Mouse (Mus musculus) megakaryocyte progenitor cell, adult 5-6 weeks (primary cell): ENCODE measurements at regions not wholly inside any gene's neighbourhood (a gene's known extent, or its start where the extent isn't known, plus 50 kb on each side); places are given as distances from the start of the nearest gene placed in this dataset.
"Not testable (repeated sequence)": the region's sequence is repeated elsewhere in the genome, so short reads cannot be mapped to it uniquely, and the experiment has no call there.

Source experiments
- ATAC-seq: replicated peaks from 2 replicates; pipeline ENCODE4 v1.8.0; 2016; ENCODE audit warnings: mild to moderate bottlenecking, moderate TSS enrichment, inconsistent platforms; ENCODE audit not compliant: poor library complexity

DNA sequence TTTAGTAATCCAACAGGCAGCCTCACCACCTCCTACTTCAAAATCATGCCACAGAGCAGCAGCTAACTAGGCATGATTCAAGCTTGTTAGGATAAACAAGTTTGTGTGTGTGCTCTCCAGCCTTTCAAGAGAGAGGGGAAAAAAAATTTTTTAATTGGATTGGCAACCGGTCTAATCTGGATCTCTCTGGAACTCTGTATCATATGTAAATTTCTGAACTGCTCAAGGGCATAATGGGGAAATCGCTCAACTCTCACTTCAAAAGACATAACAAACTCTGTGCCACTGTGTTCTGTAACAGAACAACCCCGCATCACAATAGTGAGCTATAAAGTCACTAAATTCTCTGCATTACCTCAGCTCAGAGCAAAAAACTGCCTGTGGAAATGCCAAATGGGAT lies 147.9 kb upstream of the Krtap11-1 start:
- no peak for ATAC-seq

DNA sequence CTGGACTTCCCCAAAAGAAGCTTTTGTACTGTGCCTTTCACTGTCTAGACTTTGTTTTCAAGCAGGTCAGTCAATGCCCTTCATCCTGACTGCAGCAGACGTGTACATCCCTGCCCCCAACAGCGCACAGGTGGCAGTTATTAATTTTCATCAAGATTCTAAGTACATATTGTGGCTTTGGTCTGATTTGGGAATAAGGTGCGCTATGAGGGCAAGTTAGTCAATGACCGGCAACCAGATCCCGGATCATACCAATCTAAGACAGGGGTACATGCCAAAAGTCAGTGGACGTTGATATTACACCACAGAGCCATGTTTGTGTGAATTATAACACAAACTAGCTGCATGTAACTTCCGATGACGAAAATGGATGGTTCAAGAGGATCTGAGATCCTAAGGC lies 144.7 kb upstream of the Krtap11-1 start:
- ATAC-seq = not testable (repeated sequence)

DNA sequence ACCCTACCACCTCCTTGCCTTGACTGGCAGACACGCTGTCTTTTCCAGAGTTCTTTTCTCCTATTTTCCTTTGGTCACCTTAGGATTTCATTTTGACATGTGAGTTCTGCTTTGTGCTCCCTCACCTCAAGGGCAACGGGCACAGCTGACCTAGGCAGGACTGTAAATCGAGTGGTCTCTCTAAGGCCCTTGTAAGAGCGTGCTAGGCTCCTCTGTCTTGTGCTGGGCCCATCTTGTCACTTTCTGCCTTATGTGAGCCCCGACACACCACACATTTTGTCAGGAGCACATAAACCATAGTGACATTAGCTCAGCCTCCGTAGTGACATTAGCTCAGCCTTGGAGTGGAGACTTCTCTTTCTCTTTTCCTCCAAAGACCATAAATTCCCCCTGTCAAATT lies 133.3 kb upstream of the Krtap11-1 start:
- no peak for ATAC-seq

DNA sequence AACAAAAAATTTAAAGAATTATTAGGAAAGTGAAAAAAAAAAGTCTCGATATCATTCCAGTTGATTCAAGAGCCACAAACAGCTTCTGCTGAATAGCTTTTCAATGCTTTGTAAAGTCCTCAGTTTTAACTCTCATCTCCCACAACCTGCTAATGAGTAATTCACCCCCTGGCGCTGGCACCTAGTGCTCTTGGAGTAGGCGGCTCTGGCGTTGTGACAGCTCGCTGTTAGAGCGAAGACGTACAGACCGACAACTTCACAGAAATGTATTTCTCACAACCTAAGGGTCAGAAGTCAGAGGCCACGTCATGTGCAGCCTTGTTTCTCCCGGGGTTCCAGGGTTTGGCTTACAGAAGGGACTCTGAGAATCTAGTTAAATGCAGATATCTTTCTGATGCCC lies 132.2 kb upstream of the Krtap11-1 start:
- ATAC-seq = no peak

DNA sequence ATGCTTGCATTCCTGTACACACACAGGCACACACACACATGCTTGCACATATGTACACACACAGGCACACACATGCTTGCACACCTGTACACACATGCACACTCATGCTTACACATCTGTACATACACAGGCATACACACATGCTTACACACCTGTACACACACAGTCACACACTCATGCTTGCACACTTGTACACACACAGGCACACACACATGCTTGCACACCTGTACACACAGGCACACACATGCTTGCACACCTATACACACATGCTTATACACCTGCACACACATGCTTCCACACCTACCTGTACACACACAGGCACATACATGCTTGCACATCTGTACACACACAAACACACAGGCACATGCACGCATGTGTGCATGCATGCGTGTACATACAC lies 131.4 kb upstream of the Krtap11-1 start:
- ATAC-seq = no peak

DNA sequence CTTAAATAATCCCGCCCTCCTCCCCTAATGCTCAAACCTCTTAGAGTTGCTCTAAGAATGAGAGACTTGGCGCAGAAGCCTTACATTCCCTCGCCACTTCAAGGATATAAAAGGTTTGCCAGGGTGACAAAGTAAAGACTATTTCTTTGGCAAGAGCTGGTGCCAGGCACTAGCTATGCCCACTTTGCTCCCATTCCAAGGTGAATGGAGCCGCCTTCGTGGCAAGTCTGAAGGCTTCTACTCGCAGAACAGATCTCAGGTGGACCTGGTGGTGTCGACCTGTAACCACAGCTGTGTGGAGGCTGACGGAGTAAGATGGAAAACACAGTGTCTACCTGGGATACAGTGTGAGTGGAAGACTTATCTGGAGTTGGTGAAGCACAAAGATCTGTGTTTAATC lies 130.8 kb upstream of the Krtap11-1 start:
- no peak for ATAC-seq

DNA sequence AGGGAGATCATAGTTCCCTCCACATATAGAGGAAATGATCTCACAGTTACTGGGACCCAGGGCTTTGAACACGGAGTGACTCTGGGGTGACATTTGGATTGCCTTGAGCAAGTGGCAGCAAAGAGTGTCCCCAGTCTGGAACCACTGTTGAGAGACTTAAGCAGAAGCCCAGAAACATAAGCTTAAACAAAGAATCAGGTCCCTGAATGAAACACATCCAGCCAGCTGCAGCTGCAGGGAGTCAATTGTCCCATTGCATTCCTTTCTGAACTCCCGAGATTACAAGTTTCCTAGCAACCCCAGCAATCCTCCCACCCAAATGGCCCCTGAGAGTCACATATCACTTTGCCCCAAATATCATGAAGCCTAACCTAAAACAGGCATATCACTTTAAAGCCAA lies 128.7 kb upstream of the Krtap11-1 start:
- ATAC-seq = no peak

DNA sequence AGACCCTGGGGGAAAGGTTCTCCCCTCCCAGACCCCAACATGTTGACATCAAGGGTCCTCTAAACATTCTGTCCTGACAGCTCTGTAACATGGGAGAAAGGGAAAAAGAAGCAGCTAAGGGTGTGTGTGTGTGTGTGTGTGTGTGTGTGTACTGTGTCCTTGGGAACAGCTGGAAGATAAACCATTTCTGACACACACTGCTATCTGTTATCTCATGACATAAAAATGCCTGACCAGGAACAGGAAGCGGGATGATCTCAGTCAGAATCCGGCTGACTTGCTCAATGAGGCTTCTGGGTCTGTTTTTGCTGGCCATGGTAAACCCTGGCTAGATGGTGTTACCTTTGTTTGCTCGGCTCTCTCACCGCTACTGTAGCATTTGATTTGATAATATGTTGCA lies 124.8 kb upstream of the Krtap11-1 start:
- ATAC-seq = no peak

DNA sequence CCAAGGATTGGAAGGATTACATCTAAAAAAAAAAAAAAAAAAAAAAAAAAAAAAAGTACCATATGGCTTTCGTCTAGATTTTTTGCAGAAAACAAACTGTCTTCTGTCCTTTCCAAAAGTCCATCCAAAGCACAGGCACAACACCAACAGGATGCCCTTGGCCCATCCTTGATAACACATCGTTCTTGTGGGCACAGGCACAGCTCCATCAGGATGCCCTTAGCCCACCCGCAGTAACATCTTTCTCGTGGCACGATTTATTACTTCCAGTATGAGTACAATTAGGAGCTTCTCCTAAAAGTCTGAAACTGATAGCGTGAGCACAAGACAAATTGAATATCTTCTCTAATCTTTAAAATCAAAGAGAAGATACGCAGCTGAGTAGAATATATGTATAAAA lies 124.4 kb upstream of the Krtap11-1 start:
- ATAC-seq = no peak

DNA sequence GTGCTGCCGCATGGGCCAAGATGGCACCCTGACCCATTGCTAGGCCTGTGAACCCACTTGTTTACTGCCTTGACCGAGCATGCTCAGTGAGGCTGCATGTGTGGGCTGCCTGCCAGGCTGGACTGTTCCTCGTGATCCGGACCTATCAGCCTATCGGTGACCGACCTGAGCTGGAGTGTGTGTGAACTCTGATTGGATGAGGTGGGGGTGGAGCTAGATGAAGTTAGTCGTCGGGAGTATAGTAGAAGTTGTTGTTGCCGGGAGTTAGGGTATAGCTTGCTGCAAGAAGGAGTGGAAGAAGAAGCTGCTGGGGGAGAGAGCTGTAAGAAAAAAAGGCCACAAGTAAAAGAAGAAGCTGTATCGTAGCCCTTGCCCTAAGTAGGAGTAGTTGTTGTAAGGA lies 122.3 kb upstream of the Krtap11-1 start:
- no peak for ATAC-seq

DNA sequence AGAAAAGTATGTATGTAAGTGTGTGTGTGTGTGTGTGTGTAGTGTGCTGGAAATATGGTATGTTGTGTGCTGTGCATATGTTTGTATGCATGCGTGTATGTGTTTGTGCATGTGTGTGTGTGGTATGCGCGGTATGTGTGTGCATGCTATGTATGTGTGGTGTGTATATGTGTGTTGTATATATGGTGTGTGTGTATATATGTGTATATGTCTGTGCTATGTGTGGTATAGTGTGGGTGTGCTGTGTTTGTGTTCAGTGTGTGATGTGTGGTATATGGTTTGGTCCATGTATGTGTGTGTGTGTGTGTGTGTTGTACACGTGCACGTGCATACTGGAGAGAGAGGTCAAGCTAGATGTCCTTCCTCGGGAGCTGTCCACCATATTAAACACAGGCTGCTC lies 108.5 kb upstream of the Krtap11-1 start:
- ATAC-seq = no peak

DNA sequence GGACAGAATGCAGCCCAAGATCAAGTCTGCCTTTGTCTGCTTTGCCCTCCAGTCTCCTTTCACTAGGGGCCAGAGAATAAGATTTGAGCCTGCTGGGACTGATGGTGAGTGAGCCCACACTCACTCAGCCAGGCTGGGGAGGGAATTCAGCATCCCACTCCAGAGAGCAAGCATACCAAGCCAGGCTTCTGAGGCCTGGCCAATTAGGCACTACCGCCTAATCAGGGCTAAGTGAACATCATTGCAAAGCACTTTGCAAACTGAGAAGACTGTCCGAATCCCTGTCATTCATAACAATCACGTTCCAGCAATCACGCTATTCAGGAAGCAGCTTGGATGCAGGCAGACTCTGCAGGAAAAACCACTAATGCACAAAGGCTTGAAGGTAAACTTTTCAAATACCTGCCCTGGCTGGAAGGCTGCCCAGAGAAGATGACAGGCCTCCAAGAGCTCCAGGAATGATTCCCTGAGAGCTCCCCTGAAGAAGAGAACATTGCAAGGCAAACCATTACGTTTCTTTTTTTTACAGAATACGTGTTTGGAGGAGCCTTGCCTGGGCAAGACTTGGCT lies 107.5 kb upstream of the Krtap11-1 start:
- ATAC-seq = no peak

DNA sequence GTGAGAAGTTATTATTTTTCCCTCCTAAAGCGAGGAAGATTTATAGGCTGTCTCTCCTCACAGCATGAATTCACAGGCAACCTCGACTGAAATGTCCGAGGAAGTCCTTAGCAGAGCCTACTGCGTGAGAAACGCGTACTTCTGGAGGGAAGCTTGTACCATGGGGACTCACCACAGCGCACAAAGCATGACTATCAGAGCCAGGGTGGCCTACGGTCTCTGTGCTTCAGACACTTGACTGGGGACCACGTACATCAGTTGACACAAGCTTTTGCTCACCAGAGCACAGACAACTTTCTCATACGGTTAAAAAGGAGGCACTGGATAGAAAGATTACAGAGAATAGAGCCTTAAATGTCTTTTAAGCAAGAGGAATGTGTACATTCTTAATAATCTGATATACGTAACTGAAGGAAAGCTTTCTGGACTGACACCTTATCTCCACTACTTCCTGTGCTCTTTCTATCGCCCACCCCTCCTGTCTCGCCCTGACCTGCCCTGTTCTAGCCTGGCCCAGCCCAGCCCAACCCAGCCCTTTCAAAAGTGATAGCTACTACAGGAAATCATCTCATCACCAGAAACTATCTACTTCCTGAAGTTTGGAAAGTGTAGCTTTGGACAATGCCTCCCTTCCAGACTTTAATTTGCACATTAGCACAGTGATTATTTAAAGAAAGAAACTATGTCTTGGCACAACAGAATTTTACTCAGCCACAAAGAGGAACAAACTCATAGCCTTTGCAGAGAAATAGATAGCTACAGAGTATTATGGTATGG lies 104.2 kb upstream of the Krtap11-1 start:
- ATAC-seq = peak; percentile 89

DNA sequence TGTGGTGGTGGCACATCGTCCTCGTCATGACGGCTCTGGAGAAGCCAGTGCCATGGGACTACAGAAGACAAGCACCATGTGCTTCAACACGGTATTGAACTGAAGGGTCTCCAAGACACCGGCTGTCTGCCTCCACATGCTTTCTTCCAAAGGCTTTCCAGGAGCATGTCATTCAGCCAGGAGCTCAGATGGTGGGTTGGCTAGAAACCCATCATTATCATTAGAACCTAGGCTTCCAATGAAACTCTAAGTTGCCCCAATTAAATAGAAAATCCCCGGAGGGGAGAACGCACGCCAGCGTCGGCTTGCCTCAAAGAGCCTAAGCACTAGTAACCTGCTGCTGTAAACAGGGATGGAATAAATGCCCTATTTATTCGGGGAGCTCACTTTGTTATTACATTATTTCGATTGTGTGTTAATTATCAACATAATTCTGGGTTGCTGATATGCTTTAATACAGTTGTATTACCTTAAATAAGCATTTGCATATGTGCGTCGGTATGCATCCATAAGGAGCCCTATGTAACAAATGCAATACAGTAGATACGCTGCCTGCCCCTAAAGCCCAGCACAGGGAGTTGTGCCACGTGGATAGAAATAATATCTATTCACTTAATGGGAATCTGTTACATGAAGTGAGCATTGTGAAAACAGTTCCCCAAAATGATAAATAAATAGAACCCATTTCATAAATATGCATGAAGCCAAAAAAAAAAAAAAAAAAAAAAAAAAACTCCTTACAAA lies 103.3 kb upstream of the Krtap11-1 start:
- no peak for ATAC-seq

DNA sequence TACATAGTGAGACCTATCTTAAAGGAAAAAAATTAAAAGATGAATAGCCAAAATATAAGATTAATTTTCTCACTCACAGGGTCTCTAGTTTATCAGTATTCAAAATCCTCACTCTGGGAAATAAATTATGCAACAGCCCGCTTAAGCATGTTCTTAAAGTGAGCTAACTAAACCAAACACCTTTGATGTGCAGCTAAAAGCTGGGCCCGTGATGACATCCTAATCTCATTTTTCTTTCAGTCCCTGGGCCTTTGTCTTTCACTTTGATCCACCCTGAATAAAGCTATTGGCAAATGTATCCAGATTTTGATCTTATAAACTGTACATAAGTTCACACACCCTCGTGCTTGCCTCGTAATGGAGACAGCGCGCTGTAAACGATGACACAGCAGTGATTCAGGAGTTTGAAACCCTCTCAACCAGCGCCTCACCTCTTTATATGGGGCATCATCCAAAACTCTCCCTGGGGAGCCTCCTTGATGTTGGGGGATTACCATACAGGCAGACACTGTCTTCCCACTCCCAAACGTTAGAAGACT lies 100.3 kb upstream of the Krtap11-1 start:
- no peak for ATAC-seq

DNA sequence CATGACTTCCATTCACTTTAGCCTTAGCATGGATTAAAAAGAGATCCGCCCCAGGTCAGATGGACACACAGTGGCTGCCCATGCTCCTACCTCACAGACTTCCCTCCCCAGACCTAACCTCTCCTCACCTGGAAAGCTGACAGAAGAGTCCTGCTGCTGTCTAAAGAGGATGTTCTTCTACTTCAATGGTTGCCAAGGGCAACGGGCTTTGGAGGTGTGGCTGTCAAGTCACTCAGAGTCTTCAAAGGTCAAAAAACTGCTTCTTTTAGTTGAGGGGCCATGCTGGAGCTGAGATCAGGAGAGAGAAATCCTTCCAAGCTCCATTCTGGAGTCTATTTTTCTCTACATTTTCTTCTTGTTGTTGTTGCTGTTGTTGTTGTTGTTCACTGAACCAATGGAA lies 89.1 kb upstream of the Krtap11-1 start:
- no peak for ATAC-seq

DNA sequence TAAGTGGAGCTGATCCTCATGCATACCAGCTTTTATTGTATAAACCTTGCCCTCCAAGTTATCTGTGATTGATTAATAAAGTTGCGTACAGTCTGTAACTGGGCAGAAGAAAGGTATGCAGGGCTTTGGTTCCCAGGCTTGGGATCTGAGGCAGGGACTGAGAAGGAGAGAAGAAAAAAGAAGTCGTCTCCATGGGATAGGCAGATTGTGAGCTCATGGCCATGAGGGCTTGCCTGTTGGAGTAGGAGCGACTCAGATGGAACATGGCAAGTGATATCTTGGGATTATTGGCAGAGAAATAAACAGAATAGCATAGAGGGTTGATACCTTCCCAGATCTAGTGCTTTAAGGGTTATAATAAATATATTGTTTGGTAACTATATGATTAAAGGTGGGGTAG lies 85.1 kb upstream of the Krtap11-1 start:
- ATAC-seq = no peak

DNA sequence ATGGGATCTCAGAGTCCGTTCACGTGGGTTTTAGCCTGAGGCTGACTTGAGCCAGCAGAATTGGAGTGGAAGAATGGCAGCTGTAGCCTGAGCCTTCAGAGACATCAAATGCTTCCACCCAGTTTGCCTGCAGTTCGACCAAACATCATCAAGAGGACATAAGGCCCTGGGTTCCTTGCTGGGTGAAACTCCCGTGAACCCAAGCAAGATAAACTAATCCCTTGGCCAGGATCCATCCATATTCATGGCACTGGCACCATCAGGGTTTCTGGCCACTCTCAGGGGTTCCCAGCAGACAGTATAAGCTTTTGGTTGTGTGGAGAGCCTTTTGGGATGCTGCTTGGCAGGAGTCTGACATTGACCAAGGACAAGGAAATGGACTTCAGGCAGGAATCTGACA lies 77.7 kb upstream of the Krtap11-1 start:
- no peak for ATAC-seq

DNA sequence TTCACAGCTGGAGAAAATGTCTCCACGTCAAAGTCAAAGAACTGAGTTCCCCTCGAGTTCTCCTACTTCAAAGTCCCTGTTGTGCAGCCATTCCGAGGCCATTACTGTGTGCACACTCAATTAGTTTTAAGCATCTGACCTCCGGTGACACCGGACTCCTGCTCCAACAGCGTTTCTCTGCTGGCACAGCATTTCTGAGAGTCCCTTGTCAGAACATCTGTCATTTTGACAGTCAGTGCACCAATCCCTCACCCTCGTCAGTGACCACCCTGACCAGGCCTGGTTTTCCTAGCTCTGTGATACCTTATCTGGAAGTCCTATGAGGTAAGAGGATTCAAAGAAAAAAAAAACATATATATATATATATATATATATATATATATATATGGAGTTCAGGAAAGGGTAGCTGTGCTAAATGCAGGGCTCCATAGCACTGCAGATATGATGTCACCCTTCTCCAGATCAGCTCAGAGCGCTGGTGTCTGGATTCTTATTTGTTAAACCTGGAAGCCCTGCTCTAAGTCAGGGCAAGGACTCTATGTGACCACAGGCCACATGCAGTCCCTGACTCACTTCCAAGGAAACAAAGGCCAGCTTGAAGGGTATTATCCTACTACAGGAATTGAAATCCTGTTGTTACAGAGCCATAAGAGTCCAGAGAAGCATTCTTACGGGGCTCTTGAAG lies 63.1 kb upstream of the Krtap11-1 start:
- no peak for ATAC-seq

DNA sequence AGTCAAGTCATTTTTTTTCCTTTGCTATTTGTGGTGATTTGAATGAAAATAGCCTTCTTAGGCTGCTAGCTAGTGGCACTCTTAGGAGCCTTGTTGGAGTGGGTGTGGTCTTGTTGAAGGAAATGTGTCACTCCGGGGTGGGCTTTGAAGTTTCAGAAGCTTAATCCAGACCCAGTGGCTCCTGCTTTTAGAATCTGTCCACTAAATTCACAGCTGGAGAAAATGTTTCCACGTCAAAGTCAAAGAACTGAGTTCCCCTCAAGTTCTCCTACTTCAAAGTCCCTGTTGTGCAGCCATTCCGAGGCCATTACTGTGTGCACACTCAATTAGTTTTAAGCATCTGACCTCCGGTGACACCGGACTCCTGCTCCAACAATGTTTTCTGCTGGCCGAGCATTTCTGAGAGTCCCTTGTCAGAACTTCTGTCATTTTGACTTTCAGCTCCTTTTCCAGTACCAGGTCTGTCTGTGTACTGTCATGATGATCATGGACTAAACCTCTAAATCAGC lies 61.2 kb upstream of the Krtap11-1 start:
- ATAC-seq = no peak

DNA sequence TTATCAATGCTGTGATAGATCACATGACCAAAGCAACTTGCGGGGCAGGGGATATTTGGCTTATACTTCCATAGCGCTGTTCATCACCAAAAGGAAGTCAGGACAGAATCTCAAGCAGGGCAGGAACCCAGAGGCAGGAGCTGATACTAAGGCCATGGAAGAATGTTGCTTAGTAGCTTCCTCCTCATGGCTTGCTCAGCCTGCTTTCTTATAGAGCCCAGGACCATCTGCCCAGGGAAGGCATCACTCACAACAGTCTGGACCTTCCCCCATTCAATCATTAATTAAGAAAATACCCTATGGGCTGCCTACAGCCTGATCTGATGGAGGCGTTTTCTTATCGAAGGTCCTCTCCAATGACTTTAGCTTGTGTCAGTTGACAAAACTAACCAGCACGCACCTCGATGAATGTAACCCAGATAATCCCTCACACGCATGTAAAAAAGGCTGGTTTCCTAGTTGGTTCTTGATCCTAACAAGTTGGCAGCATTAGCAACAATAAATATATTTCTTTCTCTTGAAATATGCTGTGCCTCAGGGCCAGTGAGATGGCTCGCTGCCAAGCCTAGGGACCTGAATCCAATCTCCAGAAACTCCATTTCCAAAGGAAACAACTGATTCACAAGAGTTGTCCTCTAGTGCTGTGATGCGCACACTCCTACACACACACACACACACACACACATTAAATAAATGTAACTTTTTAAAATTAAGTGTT lies 60.6 kb upstream of the Krtap11-1 start:
- ATAC-seq = no peak
